Mouse (Mus musculus) mouse trophoblast stem cell (cell line): ENCODE measurements at regions not wholly inside any gene's neighbourhood (a gene's known extent, or its start where the extent isn't known, plus 50 kb on each side); places are given as distances from the start of the nearest gene placed in this dataset.

Experiments
- in situ Hi-C, 2 experiments: fragments of 300-500 bp; cut with MseI, MboI; formaldehyde crosslinking; loops; 2 replicates in 1 of 2; 3 replicates in 1 of 2; pipeline ENCODE4 v1.15.1; 2025

GRCm38 (mm10) chr16:78170627-78171605 lies 130.4 kb upstream of the Cxadr start:
- in situ Hi-C loops, result no loop called here

GRCm38 (mm10) chr16:78156876-78157232 lies 144.4 kb upstream of the Cxadr start:
- in situ Hi-C loops, result no loop called here

- in situ Hi-C loops, result no loop called here
Measured at GRCm38 (mm10) chr16:78156138-78156875, 145.0 kb upstream of the Cxadr start.

- in situ Hi-C loops, result no loop called here
Measured at GRCm38 (mm10) chr16:78153899-78154605, 147.2 kb upstream of the Cxadr start.

- in situ Hi-C loops, result no loop called here
Measured at GRCm38 (mm10) chr16:78144146-78144545, 157.1 kb upstream of the Cxadr start.

GRCm38 (mm10) chr16:78135501-78135900 lies 165.8 kb upstream of the Cxadr start:
- in situ Hi-C loops, result no loop called here

- in situ Hi-C loops, result no loop called here
Measured at GRCm38 (mm10) chr16:78134531-78134930, 166.8 kb upstream of the Cxadr start.

- in situ Hi-C loops, result no loop called here
Measured at GRCm38 (mm10) chr16:78121668-78122067, 179.6 kb upstream of the Cxadr start.

GRCm38 (mm10) chr16:78120346-78120899 lies 180.9 kb upstream of the Cxadr start:
- in situ Hi-C loops, result no loop called here

GRCm38 (mm10) chr16:78104246-78104645 lies 197.0 kb upstream of the Cxadr start:
- in situ Hi-C loops, result no loop called here

- in situ Hi-C loops, result no loop called here
Measured at GRCm38 (mm10) chr16:78101415-78102326, 199.6 kb upstream of the Cxadr start.

- in situ Hi-C loops, result no loop called here
Measured at GRCm38 (mm10) chr16:78099842-78100241, 201.4 kb upstream of the Cxadr start.

GRCm38 (mm10) chr16:78099114-78099513 lies 202.2 kb upstream of the Cxadr start:
- in situ Hi-C loops, result no loop called here

- in situ Hi-C loops, result no loop called here
Measured at GRCm38 (mm10) chr16:78098555-78098954, 202.7 kb upstream of the Cxadr start.

- in situ Hi-C loops, result no loop called here
Measured at GRCm38 (mm10) chr16:78096571-78096970, 204.7 kb upstream of the Cxadr start.

GRCm38 (mm10) chr16:78090155-78090554 lies 211.1 kb upstream of the Cxadr start:
- in situ Hi-C loops, result no loop called here

GRCm38 (mm10) chr16:78067532-78068118 lies 233.7 kb upstream of the Cxadr start:
- in situ Hi-C loops, result no loop called here

- in situ Hi-C loops, result no loop called here
Measured at GRCm38 (mm10) chr16:78060516-78060915, 240.8 kb upstream of the Cxadr start.

- in situ Hi-C loops, result no loop called here
Measured at GRCm38 (mm10) chr16:78057549-78057948, 243.7 kb upstream of the Cxadr start.

- in situ Hi-C loops, result no loop called here
Measured at GRCm38 (mm10) chr16:78052133-78052532, 249.2 kb upstream of the Cxadr start.
